Mouse (Mus musculus) intestine, postnatal 0 days (tissue): Measurements from ENCODE around the gene Cpa2. TPM values are rescaled to one million over a fixed set of nuclear protein-coding genes. Genes with fewer than 3 reads are reported as not detected.
A peak's percentile ranks its signal among the peaks of the same experiment; 100 is the strongest.

ENCODE experiments used
- ATAC-seq: fragments of 200-750 bp; cut with Nextera tagmentation; 2 replicates; pipeline ENCODE4 v1.8.0; 2017; ENCODE audit warnings: mild to moderate bottlenecking, moderate TSS enrichment, moderate library complexity
- H3K27ac ChIP-seq: fragments of 300-500 bp; sonication (generic); 2 replicates; pipeline ENCODE4 v1.5.1; 2014; ENCODE audit warnings: mild to moderate bottlenecking, low read depth, low read length, moderate library complexity
- H3K27me3 ChIP-seq: fragments of 300-500 bp; sonication (generic); replicated peaks from 2 replicates; pipeline ENCODE4 v1.6.1; 2014; ENCODE audit warnings: low read length, mixed read lengths; ENCODE audit not compliant: control insufficient read depth, insufficient read depth
- H3K36me3 ChIP-seq: fragments of 300-500 bp; sonication (generic); 2 replicates; pipeline ENCODE4 v1.6.1; 2014; ENCODE audit warnings: mild to moderate bottlenecking, moderate library complexity; ENCODE audit not compliant: control insufficient read depth, insufficient read depth
- H3K4me1 ChIP-seq: fragments of 300-500 bp; sonication (generic); replicated peaks from 2 replicates; pipeline ENCODE4 v1.6.1; 2014; ENCODE audit warnings: antibody characterized with exemption, low read length, mixed read lengths; ENCODE audit not compliant: control insufficient read depth, insufficient read depth
- H3K4me2 ChIP-seq: fragments of 300-500 bp; sonication (generic); replicated peaks from 2 replicates; pipeline ENCODE4 v1.6.1; 2014; ENCODE audit warnings: low read depth, mild to moderate bottlenecking, moderate library complexity
- H3K4me3 ChIP-seq: fragments of 300-500 bp; sonication (generic); 2 replicates; pipeline ENCODE4 v1.5.1; 2014; ENCODE audit warnings: low read depth, low read length
- H3K9ac ChIP-seq: fragments of 300-500 bp; sonication (generic); 2 replicates; pipeline ENCODE4 v1.6.1; 2014; ENCODE audit warnings: mild to moderate bottlenecking, low read depth, low read length
- H3K9me3 ChIP-seq: fragments of 300-500 bp; sonication (generic); 2 replicates; pipeline ENCODE4 v1.6.1; 2016; ENCODE audit warnings: mixed run types; ENCODE audit not compliant: control insufficient read depth
- CTCF ChIP-seq: sonication (generic); IDR thresholded peaks from 2 replicates; pipeline ENCODE4 v1.5.1; 2016; ENCODE audit warnings: low read depth, mild to moderate bottlenecking, control low read depth, antibody characterized with exemption, moderate library complexity
- WGBS: fragments of 180-500 bp; shearing (Covaris S2); extraction: QIAGEN DNeasy Blood & Tissue Kit; methylation state at CpG from one replicate; pipeline ENCODE4 v1.1.7; 2014; 5-methylcytosine and 5-hydroxymethylcytosine counted together
- polyA plus RNA-seq: library from polyadenylated mRNA; unstranded; fragments of >200 nt; fragmentation: Nextera tagmentation; extraction: Ambion mirVana; gene quantifications from 2 replicates; pipeline ENCODE4 v1.2.1, GENCODE M21; 2015

Gene Cpa2
- polyA plus RNA-seq, 1 experiment from 2014 or later = 2.9 TPM

- 81% methylated on average over 4 of the region's 4 CpGs for WGBS
- H3K4me1 ChIP-seq = no peaks in the 10 kb centered on the region; the same call in 1 of the 2 replicates
- H3K9me3 ChIP-seq = no peaks in the 10 kb centered on the region
- H3K4me3 ChIP-seq = no peak overlapping the region
- no peak overlapping the region for H3K4me2 ChIP-seq
- no peaks in the 10 kb centered on the region for H3K36me3 ChIP-seq
- no peak for ATAC-seq
- no peaks in the 10 kb centered on the region for H3K27me3 ChIP-seq
- TF ChIP-seq CTCF = no peak
- H3K27ac ChIP-seq = no peak overlapping the region
- no peak overlapping the region for H3K9ac ChIP-seq
Measured at GRCm38 (mm10) chr6:30562132-30562531, 20.8 kb downstream of the Cpa2 start.

GRCm38 (mm10) chr6:30563575-30563974 lies 22.2 kb downstream of the Cpa2 start:
- no peaks in the 10 kb centered on the region for H3K36me3 ChIP-seq
- peak; percentile 82 for ATAC-seq
- H3K27me3 ChIP-seq = no peaks in the 10 kb centered on the region
- no peak overlapping the region for H3K4me3 ChIP-seq
- no peak overlapping the region for H3K9ac ChIP-seq
- H3K4me2 ChIP-seq = no peak overlapping the region
- 33% methylated on average over 6 of the region's 6 CpGs for WGBS
- no peaks in the 10 kb centered on the region; the same call in 1 of the 2 replicates for H3K4me1 ChIP-seq
- TF ChIP-seq CTCF = no peak
- H3K27ac ChIP-seq = no peak overlapping the region
- no peaks in the 10 kb centered on the region for H3K9me3 ChIP-seq

- ATAC-seq = no peak
- H3K4me2 ChIP-seq = no peak overlapping the region
- no peaks in the 10 kb centered on the region for H3K27me3 ChIP-seq
- H3K36me3 ChIP-seq = no peaks in the 10 kb centered on the region
- H3K9ac ChIP-seq = no peak overlapping the region
- no peaks in the 10 kb centered on the region; the same call in 1 of the 2 replicates for H3K4me1 ChIP-seq
- H3K9me3 ChIP-seq = no peaks in the 10 kb centered on the region
- no peak overlapping the region for H3K4me3 ChIP-seq
- WGBS = 87% methylated on average over 6 of the region's 6 CpGs
- H3K27ac ChIP-seq = no peak overlapping the region
- TF ChIP-seq CTCF = no peak
Measured at GRCm38 (mm10) chr6:30564051-30564450, 22.7 kb downstream of the Cpa2 start.

GRCm38 (mm10) chr6:30568069-30568468 lies 26.7 kb downstream of the Cpa2 start, which contains the start of gene Cpa4:
Cpa4 (plus strand) TSS chr6:30568369.
- no peak within 1 kb of the TSS for H3K27ac ChIP-seq
- H3K9me3 ChIP-seq = no peaks in the 10 kb centered on the region
- no peak within 1 kb of the TSS for H3K9ac ChIP-seq
- 68% methylated on average over 5 of the region's 5 CpGs for WGBS
- H3K4me1 ChIP-seq = no peaks in the 10 kb centered on the region; the same call in 1 of the 2 replicates
- no peak for TF ChIP-seq CTCF
- H3K36me3 ChIP-seq = no peaks in the 10 kb centered on the region
- H3K27me3 ChIP-seq = no peaks in the 10 kb centered on the region
- H3K4me2 ChIP-seq = no peak within 1 kb of the TSS
- ATAC-seq = no peak
- H3K4me3 ChIP-seq = no peak within 1 kb of the TSS

- H3K4me1 ChIP-seq = no peaks in the 10 kb centered on the region
- no peak overlapping the region for H3K4me3 ChIP-seq
- no peak for ATAC-seq
- H3K9me3 ChIP-seq = no peaks in the 10 kb centered on the region
- no peak for TF ChIP-seq CTCF
- H3K27me3 ChIP-seq = no peaks in the 10 kb centered on the region
- H3K36me3 ChIP-seq = no peaks in the 10 kb centered on the region
- H3K4me2 ChIP-seq = no peak overlapping the region
- H3K27ac ChIP-seq = no peak overlapping the region
- 81% methylated on average over 10 of the region's 10 CpGs for WGBS
- no peak overlapping the region for H3K9ac ChIP-seq
Measured at GRCm38 (mm10) chr6:30569331-30569730, 27.9 kb downstream of the Cpa2 start.

GRCm38 (mm10) chr6:30570012-30570411 lies 28.6 kb downstream of the Cpa2 start:
- Histone ChIP-seq H3K9ac (no peak overlapping the region), H3K4me3 (no peak overlapping the region), H3K27me3 (no peaks in the 10 kb centered on the region), H3K9me3 (no peaks in the 10 kb centered on the region), H3K36me3 (no peaks in the 10 kb centered on the region), H3K4me1 (no peaks in the 10 kb centered on the region), H3K4me2 (no peak overlapping the region), H3K27ac (no peak overlapping the region)
- ATAC-seq = no peak
- TF ChIP-seq CTCF = no peak
- WGBS = 81% methylated on average over 5 of the region's 5 CpGs
